Mouse (Mus musculus): ENCODE measurements around the gene Rnf123. TPM values are rescaled to one million over a fixed set of nuclear protein-coding genes. Genes with fewer than 3 reads are reported as not detected.

Gene Rnf123
- polyA plus RNA-seq, 1 experiment = 107 TPM

DNA sequence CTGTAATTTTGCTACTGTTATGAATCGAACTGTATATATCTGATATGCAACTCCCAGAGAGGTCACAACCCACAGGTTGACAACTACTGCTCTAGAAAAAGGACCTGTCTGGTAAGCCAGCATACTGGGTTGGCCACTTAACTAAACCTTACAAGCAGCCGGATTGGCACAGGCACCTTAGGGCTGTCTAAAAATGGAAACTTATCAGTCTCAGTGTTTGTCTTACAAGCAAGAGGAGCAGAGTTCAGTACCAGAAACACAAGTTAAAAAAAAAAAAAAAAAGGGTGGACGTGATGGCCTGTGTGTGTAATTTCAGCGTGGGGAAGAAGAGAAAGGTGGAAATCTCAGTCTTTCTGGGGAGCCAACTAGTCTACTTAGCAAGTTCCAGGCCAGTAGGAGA, 11.3 kb downstream of the Rnf123 start:
- H3K4me3 ChIP-seq (replicated peaks) = no peak overlapping the region
- TF ChIP-seq GATA1 (IDR thresholded peaks at IDR 0.05; ENCODE audit: low read length) (no peak), TAL1 (IDR thresholded peaks at IDR 0.05; ENCODE audit: low read length) (no peak)
- H3K36me3 ChIP-seq (ENCODE audit: control insufficient read depth) = peaks cover 98% of the 10 kb centered on the region
- H3K4me1 ChIP-seq (ENCODE audit: control insufficient read depth) = peaks cover 77% of the 10 kb centered on the region
- H3K9me3 ChIP-seq (ENCODE audit: control insufficient read depth, low read length) = no peaks in the 10 kb centered on the region
- H3K27me3 ChIP-seq (ENCODE audit: control insufficient read depth) = no peaks in the 10 kb centered on the region

- H3K4me3 ChIP-seq (replicated peaks) = no peak overlapping the region
- H3K9me3 ChIP-seq (ENCODE audit: control insufficient read depth, low read length) = no peaks in the 10 kb centered on the region
- H3K4me1 ChIP-seq (ENCODE audit: control insufficient read depth) = peaks cover 79% of the 10 kb centered on the region
- no peak for TF ChIP-seq GATA1 (IDR thresholded peaks at IDR 0.05; ENCODE audit: low read length)
- no peak for TF ChIP-seq TAL1 (IDR thresholded peaks at IDR 0.05; ENCODE audit: low read length)
- H3K27me3 ChIP-seq (ENCODE audit: control insufficient read depth) = no peaks in the 10 kb centered on the region
- H3K36me3 ChIP-seq (ENCODE audit: control insufficient read depth) = peaks cover 100% of the 10 kb centered on the region
Measured at GRCm38 (mm10) chr9:108069529-108069928, 13.6 kb downstream of the Rnf123 start.

DNA sequence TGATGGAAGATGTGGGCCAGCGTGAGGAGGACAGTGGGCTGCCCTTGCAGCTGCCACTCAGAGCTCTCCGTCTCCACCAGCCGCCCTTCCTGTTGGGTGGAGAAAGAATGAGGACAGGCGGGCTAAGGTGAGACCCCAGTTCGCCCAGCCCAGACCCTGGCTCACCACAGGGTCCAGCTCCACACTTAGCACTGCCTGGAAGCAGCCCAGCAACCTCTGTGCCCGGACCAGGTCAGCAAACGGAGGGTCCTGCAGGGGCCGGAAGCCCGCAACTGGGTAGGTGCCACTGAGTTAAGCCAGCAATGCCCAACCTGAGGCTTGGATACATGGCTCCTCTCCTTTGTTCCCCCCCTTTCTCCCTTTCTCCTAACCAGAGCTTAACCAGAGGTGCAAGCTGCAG, 14.1 kb downstream of the Rnf123 start:
- no peaks in the 10 kb centered on the region for H3K27me3 ChIP-seq (ENCODE audit: control insufficient read depth)
- TF ChIP-seq TAL1 (IDR thresholded peaks at IDR 0.05; ENCODE audit: low read length) (no peak), GATA1 (IDR thresholded peaks at IDR 0.05; ENCODE audit: low read length) (no peak)
- H3K36me3 ChIP-seq (ENCODE audit: control insufficient read depth) = peaks cover 100% of the 10 kb centered on the region

DNA sequence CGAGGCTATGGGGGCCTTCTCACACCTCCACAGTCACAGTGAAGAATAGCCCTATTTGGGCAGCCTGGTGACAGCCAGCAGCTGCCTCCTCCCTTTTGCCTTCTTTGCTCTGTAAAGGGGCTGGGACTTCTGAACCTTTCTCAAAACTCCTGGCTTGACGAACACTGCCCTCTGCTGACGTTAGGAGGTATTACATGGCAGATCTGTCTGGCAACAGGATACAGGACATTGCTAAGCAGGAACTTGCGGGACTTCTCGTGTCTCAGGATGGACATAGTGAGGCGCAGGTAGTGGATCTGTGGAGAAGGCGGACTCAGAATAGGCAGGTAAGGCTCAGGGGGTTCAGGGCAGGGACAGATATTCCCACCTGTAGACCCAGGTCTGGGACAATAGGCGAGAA, 15.2 kb downstream of the Rnf123 start:
- no peak for TF ChIP-seq GATA1 (IDR thresholded peaks at IDR 0.05; ENCODE audit: low read length)
- TF ChIP-seq TAL1 (IDR thresholded peaks at IDR 0.05; ENCODE audit: low read length) = no peak
- Histone ChIP-seq H3K36me3 (ENCODE audit: control insufficient read depth) (peaks cover 100% of the 10 kb centered on the region), H3K4me3 (replicated peaks) (no peak overlapping the region), H3K4me1 (ENCODE audit: control insufficient read depth) (peaks cover 73% of the 10 kb centered on the region), H3K27me3 (ENCODE audit: control insufficient read depth) (no peaks in the 10 kb centered on the region), H3K9me3 (ENCODE audit: control insufficient read depth, low read length) (no peaks in the 10 kb centered on the region)

More for the DNA sequence above, 14.1 kb downstream of the Rnf123 start:
- H3K4me1 ChIP-seq (ENCODE audit: control insufficient read depth) = peaks cover 76% of the 10 kb centered on the region
- no peak overlapping the region for H3K4me3 ChIP-seq (replicated peaks)
- no peaks in the 10 kb centered on the region for H3K9me3 ChIP-seq (ENCODE audit: control insufficient read depth, low read length)

DNA sequence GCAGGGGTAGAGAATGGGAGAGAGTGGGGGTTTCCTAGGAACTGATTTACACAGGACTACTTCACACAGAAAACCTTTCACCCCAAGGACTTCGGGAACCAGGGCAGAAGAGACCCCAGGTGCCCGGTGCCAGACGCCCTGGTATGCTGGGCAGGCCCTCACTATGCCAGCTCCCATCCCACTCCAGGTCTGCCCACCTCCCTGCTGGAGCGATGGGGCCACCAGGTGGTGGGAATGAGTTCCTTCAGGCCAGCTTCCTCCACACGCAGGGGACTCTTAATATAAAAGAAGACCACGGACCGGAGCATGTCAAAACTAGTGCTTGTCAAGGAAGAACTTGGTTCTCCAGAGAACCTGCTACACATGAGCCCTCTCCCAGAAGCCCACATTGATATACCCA, 15.9 kb downstream of the Rnf123 start:
- Histone ChIP-seq H3K36me3 (ENCODE audit: control insufficient read depth) (peaks cover 100% of the 10 kb centered on the region), H3K4me3 (replicated peaks) (no peak overlapping the region), H3K4me1 (ENCODE audit: control insufficient read depth) (peaks cover 73% of the 10 kb centered on the region), H3K9me3 (ENCODE audit: control insufficient read depth, low read length) (no peaks in the 10 kb centered on the region), H3K27me3 (ENCODE audit: control insufficient read depth) (no peaks in the 10 kb centered on the region)
- TF ChIP-seq GATA1 (IDR thresholded peaks at IDR 0.05; ENCODE audit: low read length) (no peak), TAL1 (IDR thresholded peaks at IDR 0.05; ENCODE audit: low read length) (no peak)

GRCm38 (mm10) chr9:108065491-108066011, 17.6 kb downstream of the Rnf123 start:
- no peak for TF ChIP-seq GATA1 (IDR thresholded peaks at IDR 0.05; ENCODE audit: low read length)
- no peak for TF ChIP-seq TAL1 (IDR thresholded peaks at IDR 0.05; ENCODE audit: low read length)

GRCm38 (mm10) chr9:108063361-108063760, 19.8 kb downstream of the Rnf123 start:
- peaks cover 54% of the 10 kb centered on the region for H3K4me1 ChIP-seq (ENCODE audit: control insufficient read depth)
- H3K27me3 ChIP-seq (ENCODE audit: control insufficient read depth) = no peaks in the 10 kb centered on the region; the same call in 1 of the 2 replicates
- H3K4me3 ChIP-seq (replicated peaks) = no peak overlapping the region
- no peak for TF ChIP-seq TAL1 (IDR thresholded peaks at IDR 0.05; ENCODE audit: low read length)
- no peak for TF ChIP-seq GATA1 (IDR thresholded peaks at IDR 0.05; ENCODE audit: low read length)
- H3K36me3 ChIP-seq (ENCODE audit: control insufficient read depth) = peaks cover 100% of the 10 kb centered on the region
- no peaks in the 10 kb centered on the region for H3K9me3 ChIP-seq (ENCODE audit: control insufficient read depth, low read length)

More at GRCm38 (mm10) chr9:108065491-108066011, 17.6 kb downstream of the Rnf123 start:
- H3K9me3 ChIP-seq (ENCODE audit: control insufficient read depth, low read length) = no peaks in the 10 kb centered on the region
- peaks cover 100% of the 10 kb centered on the region for H3K36me3 ChIP-seq (ENCODE audit: control insufficient read depth)
- peaks cover 68% of the 10 kb centered on the region for H3K4me1 ChIP-seq (ENCODE audit: control insufficient read depth)
- H3K4me3 ChIP-seq (replicated peaks) = no peak overlapping the region
- no peaks in the 10 kb centered on the region for H3K27me3 ChIP-seq (ENCODE audit: control insufficient read depth)

DNA sequence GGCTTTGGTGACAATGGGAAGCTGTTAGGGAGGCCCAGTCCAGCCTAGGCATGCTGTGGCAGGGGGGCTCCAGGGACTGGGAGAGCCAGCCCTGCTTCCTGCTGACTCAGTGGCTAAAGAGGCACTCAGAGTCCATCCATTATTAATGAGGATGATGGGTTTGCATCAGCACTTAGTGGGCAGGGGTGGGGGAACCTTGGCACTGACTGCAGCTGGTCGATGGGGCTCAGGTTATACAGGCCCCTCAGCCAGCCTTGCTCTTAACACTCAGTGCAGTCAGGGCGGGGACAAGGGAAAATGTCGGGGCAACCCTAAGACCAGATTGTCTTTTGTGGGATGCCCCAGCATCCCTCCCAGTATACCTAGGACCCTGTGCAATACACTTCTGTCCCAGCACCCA, 21.0 kb downstream of the Rnf123 start:
- TF ChIP-seq GATA1 (IDR thresholded peaks at IDR 0.05; ENCODE audit: low read length) (no peak), TAL1 (IDR thresholded peaks at IDR 0.05; ENCODE audit: low read length) (no peak)
- peaks cover 100% of the 10 kb centered on the region for H3K36me3 ChIP-seq (ENCODE audit: control insufficient read depth)
- H3K4me1 ChIP-seq (ENCODE audit: control insufficient read depth) = peaks cover 41% of the 10 kb centered on the region
- H3K27me3 ChIP-seq (ENCODE audit: control insufficient read depth) = no peaks in the 10 kb centered on the region; the same call in 1 of the 2 replicates
- no peak overlapping the region for H3K4me3 ChIP-seq (replicated peaks)
- H3K9me3 ChIP-seq (ENCODE audit: control insufficient read depth, low read length) = no peaks in the 10 kb centered on the region

DNA sequence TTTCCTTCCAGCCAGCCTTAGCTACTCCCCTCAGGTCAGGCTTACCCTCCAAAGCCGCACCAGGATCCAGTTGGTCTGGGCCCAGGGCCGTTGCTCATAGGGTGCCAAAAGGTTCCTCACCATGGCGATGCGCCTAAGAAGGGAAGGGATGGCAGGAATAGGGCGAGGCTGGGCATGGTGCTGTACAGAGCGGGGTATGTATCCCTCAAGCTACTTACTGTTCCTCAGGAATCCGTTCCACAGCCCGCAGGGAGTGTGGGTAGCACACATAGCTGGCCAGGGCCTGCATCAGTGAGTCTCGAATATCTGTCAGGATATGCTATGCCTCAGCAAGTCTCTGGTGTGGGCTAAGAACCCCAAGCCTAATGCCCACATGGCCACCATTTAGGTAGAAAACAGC, 24.9 kb downstream of the Rnf123 start:
- H3K9me3 ChIP-seq (ENCODE audit: control insufficient read depth, low read length) = no peaks in the 10 kb centered on the region
- TF ChIP-seq TAL1 (IDR thresholded peaks at IDR 0.05; ENCODE audit: low read length) (no peak), GATA1 (IDR thresholded peaks at IDR 0.05; ENCODE audit: low read length) (no peak)
- peaks cover 100% of the 10 kb centered on the region for H3K36me3 ChIP-seq (ENCODE audit: control insufficient read depth)
- H3K27me3 ChIP-seq (ENCODE audit: control insufficient read depth) = no peaks in the 10 kb centered on the region; the same call in 1 of the 2 replicates
- no peak overlapping the region for H3K4me3 ChIP-seq (replicated peaks)
- peaks cover 28% of the 10 kb centered on the region for H3K4me1 ChIP-seq (ENCODE audit: control insufficient read depth)

DNA sequence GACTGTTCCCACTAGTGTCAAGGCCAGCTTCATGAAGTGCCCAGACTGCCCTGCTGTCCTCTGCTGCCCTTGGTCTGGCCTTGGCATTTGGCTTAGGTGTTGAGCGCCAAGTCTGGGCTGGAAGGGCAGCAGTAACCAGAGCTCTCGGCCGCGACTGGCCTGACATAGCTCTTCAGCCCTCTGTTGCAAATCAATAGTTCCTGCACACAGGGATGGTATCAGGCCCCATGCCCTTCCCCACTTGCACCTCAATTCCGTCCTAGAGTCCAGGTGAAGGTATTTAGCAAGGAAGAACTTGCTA, 25.9 kb downstream of the Rnf123 start:
- Histone ChIP-seq H3K36me3 (ENCODE audit: control insufficient read depth) (peaks cover 100% of the 10 kb centered on the region), H3K4me1 (ENCODE audit: control insufficient read depth) (peaks cover 31% of the 10 kb centered on the region), H3K4me3 (replicated peaks) (no peak overlapping the region), H3K27me3 (ENCODE audit: control insufficient read depth) (no peaks in the 10 kb centered on the region; the same call in 1 of the 2 replicates), H3K9me3 (ENCODE audit: control insufficient read depth, low read length) (no peaks in the 10 kb centered on the region)
- TF ChIP-seq TAL1 (IDR thresholded peaks at IDR 0.05; ENCODE audit: low read length) = no peak
- no peak for TF ChIP-seq GATA1 (IDR thresholded peaks at IDR 0.05; ENCODE audit: low read length)
